Mouse (Mus musculus) adrenal gland, adult 2 months (tissue): ENCODE measurements around the gene Zfp367. TPM values are rescaled to one million over a fixed set of nuclear protein-coding genes. Genes with fewer than 3 reads are reported as not detected.

Experiments used
- DNase-seq: peaks from one replicate; pipeline ENCODE4 v3.0.0; 2021
- polyA plus RNA-seq: library from polyadenylated mRNA; depleted of rRNA; stranded (reverse); fragments of >200 nt; gene quantifications from 2 replicates; pipeline ENCODE4 v1.2.3, GENCODE M21; 2012; rRNA removed
- total RNA-seq, 2 experiments: library from RNA; stranded (reverse); gene quantifications; 2 replicates each; pipeline ENCODE4 v1.2.3; 2021

The Zfp367 gene
- total and polyA plus RNA-seq, 3 experiments, result 5.2 to 24.6 (median 23.5) TPM

DNA sequence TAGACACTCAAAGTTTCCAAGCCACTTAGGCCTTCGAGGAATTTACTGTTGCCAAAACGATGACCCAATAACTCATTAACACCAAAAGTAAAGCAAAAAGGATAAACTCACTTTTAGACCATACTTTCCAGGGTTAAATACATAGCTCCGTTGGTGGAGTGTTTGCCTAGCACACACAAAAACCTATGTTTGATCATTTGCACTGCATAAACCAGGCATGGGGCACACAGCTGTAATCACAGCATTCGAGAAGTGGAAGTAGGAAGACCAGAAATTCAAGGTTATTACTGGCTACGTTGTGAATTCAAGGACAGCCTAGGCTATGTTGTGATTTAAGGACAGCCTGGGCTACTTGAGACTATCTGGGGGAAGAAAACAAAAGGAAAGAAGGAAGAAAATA is 62.7 kb downstream of the Zfp367 start:
- DNase-seq, result no peak

DNA sequence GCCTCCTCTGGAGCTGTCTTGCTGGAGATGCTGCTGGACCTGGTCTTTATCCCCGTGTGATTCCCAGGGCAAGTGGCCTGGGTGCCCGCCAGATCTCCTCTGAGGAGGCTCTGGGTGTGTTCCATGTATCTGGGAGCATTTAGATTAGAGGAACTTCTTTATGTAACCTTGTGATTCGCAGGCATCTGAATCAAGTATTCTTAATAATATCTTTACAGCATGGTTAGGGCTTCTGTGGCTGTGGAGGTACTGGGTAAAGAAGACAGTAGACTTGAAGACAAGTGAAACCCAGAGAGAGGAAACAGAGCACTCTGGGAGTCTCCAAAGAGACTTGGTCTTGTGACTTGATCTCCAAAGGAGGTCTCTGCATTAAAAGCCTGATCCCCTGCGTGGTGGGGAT is 63.9 kb downstream of the Zfp367 start, which contains the start of gene Hsd17b3:
Hsd17b3 (minus strand) TSS at position 101 of the 400 bp plus-strand sequence.
- no peak for DNase-seq

DNA sequence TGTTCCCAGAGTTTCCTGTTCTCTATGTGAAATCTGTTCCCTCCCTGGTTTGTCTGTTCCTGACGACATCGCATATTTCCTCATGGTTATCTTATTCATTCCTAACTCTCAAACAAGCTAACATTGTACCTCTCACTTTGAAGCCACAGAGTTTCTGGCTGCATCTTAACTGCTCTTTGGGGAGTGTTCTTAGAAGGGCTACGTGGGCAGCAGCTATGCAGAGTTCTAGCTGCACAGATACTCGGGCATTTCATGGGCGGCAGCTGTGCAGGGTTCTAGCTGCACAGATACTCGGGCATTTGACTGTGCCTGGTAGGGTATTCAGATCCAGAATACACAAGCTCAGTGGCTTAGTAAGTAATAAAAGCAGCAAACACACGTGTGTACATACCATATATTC is 64.9 kb downstream of the Zfp367 start:
- no peak for DNase-seq

DNA sequence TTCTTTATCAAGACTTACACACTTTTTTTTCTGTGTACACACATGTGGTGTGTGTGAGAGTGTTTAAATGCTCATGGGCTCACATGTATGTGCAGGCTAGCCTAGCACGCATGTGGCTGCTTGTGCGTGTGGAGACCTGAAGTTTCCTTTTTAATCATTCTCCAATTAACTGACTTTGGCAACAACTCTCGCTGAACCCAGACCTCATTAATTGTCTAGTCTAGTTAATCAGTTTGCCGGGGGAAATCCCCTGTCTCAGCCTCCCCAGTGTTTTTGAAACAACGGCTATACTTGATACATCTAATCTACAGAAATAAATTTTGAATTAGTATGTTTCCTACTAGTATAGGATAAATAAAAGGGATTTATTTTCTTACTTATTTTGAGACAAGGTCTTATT is 67.0 kb downstream of the Zfp367 start:
- DNase-seq, result no peak

DNA sequence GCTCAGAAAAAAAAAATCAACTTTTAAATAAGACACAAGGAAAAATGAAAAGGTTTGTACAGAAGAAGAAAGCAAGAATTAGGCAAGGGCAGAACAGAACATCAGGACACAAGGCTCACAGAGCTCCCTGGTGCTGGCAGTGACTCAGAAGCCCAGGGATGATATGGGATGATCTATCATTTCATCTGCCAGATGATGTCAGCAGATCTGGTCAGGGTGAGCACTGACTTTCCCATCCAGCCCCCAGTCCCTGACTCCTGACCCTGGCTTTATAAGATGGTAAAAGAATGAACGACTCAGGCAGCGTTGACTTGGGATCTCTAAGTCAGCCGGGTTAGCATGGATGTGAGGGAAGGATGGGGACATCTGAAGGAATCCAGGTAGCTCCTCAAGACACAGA is 69.7 kb downstream of the Zfp367 start:
- peak; percentile 75 for DNase-seq

Other genes with a start within 250 kb of the Zfp367 start
- 1 to 10 TPM in 1 of 2 experiments, under 1 TPM in 1; 0.63 to 2.0 TPM for gene Hsd17b3, start 64.0 kb downstream of the Zfp367 start, total RNA-seq
- not detected in 2 replicates for gene Hsd17b3, start 64.0 kb downstream of the Zfp367 start, polyA plus RNA-seq
- 10 to 100 TPM in 1 of 2 experiments, 1 to 10 TPM in 1; 4.8 to 10.1 TPM for gene Slc35d2, start 23.8 kb downstream of the Zfp367 start, total RNA-seq
- 8.4 and 11.5 TPM in 2 replicates for gene Slc35d2, start 23.8 kb downstream of the Zfp367 start, polyA plus RNA-seq
- 10 to 100 TPM; 25.0 to 37.5 TPM for gene Habp4, start 8.6 kb upstream of the Zfp367 start, total RNA-seq
- 20.9 and 21.6 TPM in 2 replicates for gene Habp4, start 8.6 kb upstream of the Zfp367 start, polyA plus RNA-seq
- gene Cdc14b, start 122.1 kb upstream of the Zfp367 start, total RNA-seq, result 10 to 100 TPM in 1 of 2 experiments, 1 to 10 TPM in 1; 8.9 to 10.4 TPM
- 2.9 and 4.1 TPM in 2 replicates for gene Cdc14b, start 122.1 kb upstream of the Zfp367 start, polyA plus RNA-seq
- 10 to 100 TPM; 49.7 to 55.9 TPM for gene Aaed1, start 159.5 kb upstream of the Zfp367 start, total RNA-seq
- gene Aaed1, start 159.5 kb upstream of the Zfp367 start, polyA plus RNA-seq, result 6.0 and 6.2 TPM in 2 replicates
- 100 to 1,000 TPM; 215 to 516 TPM for gene Ctsl, start 217.7 kb upstream of the Zfp367 start, total RNA-seq
- 61.3 and 81.3 TPM in 2 replicates for gene Ctsl, start 217.7 kb upstream of the Zfp367 start, polyA plus RNA-seq